Mouse (Mus musculus) E14TG2a.4 (cell line): Measurements from ENCODE around the gene Fus.

ENCODE experiments used
- H3K27me3 ChIP-seq: 2 replicates; pipeline ENCODE4 v1.6.1; 2014; ENCODE audit warnings: low read length, control low read depth; ENCODE audit not compliant: insufficient read depth
- H3K36me3 ChIP-seq: 2 replicates; pipeline ENCODE4 v1.6.1; 2014; ENCODE audit warnings: low read length, control low read depth; ENCODE audit not compliant: insufficient read depth
- H3K4me1 ChIP-seq: replicated peaks from 2 replicates; pipeline ENCODE4 v1.6.1; 2014; ENCODE audit warnings: low read depth, low read length, control low read depth
- H3K4me3 ChIP-seq: replicated peaks from 2 replicates; pipeline ENCODE4 v1.5.1; 2014; ENCODE audit warnings: mild to moderate bottlenecking, low read length
- H3K9me3 ChIP-seq: 2 replicates; pipeline ENCODE4 v1.6.1; 2014; ENCODE audit warnings: low read length, control low read depth
- CTCF ChIP-seq: conservative IDR thresholded peaks from 2 replicates; pipeline ENCODE4 v1.5.1; 2014; ENCODE audit warnings: low read length
- NANOG ChIP-seq: IDR thresholded peaks from 2 replicates; pipeline ENCODE4 v1.6.1; 2014; ENCODE audit warnings: borderline replicate concordance, low read length, mixed read lengths
- POU5F1 ChIP-seq: IDR thresholded peaks from 2 replicates; pipeline ENCODE4 v1.6.1; 2014; ENCODE audit warnings: low read length, borderline replicate concordance

The Fus gene

DNA sequence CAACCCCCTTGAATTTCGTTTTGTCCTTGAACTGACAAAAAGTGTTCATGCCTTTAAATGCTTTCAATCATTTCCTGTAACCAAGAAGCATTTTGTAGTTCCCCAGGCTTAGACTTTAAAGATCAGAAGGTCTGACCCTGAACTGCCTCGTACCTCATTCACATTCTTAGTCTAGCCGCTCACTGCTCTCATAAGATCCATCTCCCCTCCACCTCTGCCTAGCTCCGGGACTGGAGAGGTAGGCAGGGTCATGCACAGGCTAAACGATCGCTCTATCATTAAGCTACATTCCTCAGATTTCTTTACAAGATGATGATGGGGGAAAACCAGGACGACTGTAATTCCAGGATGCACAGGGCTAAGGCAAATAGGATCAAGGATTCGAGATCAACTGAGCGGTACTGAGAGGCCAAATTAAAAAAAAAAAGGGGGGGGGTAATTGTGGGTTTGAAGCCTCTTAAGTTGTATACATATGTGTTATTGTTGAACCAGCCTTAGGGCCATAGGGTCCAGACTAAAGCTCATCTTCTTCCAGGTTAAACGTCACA, 812 bp upstream of the Fus start:
- Histone ChIP-seq H3K4me1 (peaks cover 37% of the 10 kb centered on the region), H3K27me3 (no peaks in the 10 kb centered on the region), H3K36me3 (peaks cover 32% of the 10 kb centered on the region), H3K4me3 (peak overlapping the region; percentile 99), H3K9me3 (no peaks in the 10 kb centered on the region)
- TF ChIP-seq POU5F1 (no peak), NANOG (no peak), CTCF (no peak)

DNA sequence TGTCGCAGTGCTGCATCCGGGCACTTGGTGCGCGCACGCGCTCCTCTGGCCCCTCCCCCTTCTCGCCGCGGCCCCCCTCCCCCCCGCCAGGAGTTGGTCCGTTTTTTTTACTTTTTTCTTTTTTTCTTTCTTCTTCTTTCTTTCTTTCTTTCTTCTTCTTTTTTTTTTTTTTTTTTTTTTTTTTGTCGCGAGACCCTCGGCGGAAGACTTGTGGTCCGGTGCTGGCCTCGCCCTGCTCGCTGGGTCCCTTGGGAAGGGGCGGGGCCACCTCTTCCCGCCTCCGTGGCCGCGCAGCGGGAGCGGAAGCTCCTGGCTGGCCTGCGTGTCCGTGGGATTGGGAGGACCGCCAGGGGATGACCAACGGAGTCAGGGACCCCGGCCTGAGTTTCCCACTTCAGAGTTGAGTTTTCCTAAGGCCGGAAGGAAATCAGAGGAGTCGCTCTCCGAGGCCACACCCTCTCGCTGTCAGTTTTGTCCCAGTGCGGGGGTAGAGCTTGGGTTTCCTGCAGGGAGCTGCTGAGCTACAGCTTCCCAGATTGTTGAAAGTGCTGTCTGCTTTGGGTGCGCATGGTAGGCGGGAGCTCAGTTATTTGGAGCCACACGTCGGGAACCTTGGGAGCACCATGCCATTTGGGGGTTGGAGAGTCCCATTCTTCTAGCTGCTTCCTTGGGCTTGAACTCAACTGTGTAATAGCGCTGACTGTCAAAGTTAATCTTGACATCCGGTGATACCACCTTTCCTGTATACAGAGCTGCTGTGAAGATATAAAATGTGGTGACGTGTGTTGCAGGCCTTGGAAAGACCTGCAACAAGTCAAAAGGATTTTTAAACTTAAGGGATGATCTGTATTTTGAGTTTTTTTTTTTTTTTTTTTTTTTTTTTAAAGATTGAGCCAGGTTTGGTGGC, 918 bp downstream of the Fus start:
- Histone ChIP-seq H3K36me3 (peaks cover 50% of the 10 kb centered on the region), H3K4me3 (peak overlapping the region; percentile 99), H3K9me3 (no peaks in the 10 kb centered on the region), H3K4me1 (peaks cover 54% of the 10 kb centered on the region), H3K27me3 (no peaks in the 10 kb centered on the region)
- TF ChIP-seq NANOG (no peak), POU5F1 (no peak), CTCF (no peak)

DNA sequence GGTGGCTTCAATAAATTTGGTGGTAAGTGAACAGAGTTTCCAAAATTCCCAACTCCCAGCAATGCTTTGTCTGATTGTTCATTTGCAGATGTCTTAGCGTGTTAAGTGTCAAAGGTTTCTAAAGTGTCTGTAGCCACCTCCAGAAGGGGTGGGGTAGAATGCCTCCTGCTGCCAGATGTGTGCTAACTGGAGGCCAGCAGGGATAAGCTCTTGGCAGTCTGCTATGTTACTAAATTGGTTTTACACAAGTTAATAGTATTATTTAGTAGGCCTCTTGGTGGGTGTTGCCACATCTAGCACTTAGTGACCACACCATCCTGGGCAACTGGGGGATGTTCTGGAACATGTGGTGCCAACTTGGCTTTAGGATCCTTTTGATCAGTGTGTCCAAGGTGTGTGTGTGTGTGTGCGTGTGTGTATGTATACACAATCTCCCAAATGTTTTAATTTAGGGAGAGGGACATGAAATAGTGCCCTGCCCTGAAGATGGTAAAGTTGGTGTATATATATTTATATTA, 7.2 kb downstream of the Fus start:
- Histone ChIP-seq H3K27me3 (no peaks in the 10 kb centered on the region), H3K4me3 (no peak overlapping the region), H3K9me3 (no peaks in the 10 kb centered on the region), H3K4me1 (peaks cover 67% of the 10 kb centered on the region), H3K36me3 (peaks cover 100% of the 10 kb centered on the region)
- TF ChIP-seq NANOG: no peak
- TF ChIP-seq POU5F1: no peak
- no peak for TF ChIP-seq CTCF

DNA sequence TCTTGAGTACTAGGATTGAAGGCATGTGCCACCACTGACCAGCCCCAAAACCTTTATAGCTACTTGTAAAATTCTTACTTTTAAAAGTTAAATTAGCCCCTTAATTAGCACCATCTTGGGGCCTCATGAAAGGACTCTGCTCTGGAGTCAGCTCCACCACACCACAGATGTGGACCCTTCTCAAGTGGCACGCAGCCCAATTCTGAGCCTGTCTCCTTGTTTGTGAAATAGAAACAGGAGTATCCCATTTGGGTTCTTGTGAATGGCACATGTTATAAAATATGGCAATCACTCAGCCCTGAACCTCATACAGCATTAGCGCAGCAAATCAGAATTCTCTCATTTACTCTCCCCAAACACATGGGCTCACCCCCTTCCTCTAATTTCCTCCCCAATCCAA, 11.6 kb downstream of the Fus start:
- H3K27me3 ChIP-seq: no peaks in the 10 kb centered on the region
- peaks cover 29% of the 10 kb centered on the region for H3K4me1 ChIP-seq
- H3K4me3 ChIP-seq: no peak overlapping the region
- TF ChIP-seq POU5F1: no peak
- TF ChIP-seq CTCF: no peak
- TF ChIP-seq NANOG: no peak
- no peaks in the 10 kb centered on the region for H3K9me3 ChIP-seq
- H3K36me3 ChIP-seq: peaks cover 100% of the 10 kb centered on the region

DNA sequence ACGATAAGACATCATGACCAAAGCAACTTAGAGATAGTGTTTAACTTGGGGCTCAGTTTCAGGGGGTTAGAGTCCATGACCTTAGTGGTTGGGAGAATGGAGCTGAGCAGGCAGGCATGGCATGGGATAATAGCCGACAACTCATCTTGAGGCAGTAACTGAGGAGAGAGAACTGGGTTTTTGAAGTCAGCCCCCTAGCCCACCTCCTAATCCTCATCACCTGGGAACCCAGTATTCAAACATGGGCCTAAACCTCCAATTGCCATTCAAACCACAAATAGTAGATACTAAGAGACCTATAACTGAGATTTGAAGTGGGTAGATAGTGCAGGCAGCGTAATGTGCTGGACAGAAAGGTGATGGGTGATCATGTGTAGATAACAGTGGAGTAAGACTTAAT, 13.3 kb downstream of the Fus start:
- no peaks in the 10 kb centered on the region for H3K9me3 ChIP-seq
- no peak overlapping the region for H3K4me3 ChIP-seq
- H3K27me3 ChIP-seq: no peaks in the 10 kb centered on the region
- peaks cover 100% of the 10 kb centered on the region for H3K36me3 ChIP-seq
- peaks cover 12% of the 10 kb centered on the region for H3K4me1 ChIP-seq
- TF ChIP-seq CTCF: no peak
- no peak for TF ChIP-seq POU5F1

DNA sequence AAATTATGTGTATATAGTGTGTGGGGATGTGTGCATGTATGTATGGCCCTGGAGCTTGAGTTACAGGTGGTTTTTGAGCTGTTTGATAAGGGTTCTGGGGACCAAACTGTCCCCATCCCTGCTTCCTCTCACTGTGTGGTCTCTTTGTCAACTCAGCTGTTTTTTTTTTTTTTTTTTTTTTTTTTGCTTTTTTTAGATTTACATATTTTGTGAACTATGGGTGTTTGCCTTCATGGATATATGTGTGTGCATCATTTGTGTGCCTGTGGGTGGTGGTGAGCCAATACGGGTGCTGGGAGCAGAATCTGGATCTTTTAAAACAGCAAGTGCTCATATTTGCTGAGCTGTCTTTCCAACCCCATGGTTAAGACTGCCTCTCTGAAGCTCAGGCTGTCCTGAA, 21.6 kb downstream of the Fus start:
- Histone ChIP-seq H3K4me1 (peaks cover 55% of the 10 kb centered on the region), H3K9me3 (no peaks in the 10 kb centered on the region), H3K27me3 (no peaks in the 10 kb centered on the region), H3K4me3 (no peak overlapping the region), H3K36me3 (peaks cover 90% of the 10 kb centered on the region)
- TF ChIP-seq POU5F1 (no peak), NANOG (no peak), CTCF (no peak)

DNA sequence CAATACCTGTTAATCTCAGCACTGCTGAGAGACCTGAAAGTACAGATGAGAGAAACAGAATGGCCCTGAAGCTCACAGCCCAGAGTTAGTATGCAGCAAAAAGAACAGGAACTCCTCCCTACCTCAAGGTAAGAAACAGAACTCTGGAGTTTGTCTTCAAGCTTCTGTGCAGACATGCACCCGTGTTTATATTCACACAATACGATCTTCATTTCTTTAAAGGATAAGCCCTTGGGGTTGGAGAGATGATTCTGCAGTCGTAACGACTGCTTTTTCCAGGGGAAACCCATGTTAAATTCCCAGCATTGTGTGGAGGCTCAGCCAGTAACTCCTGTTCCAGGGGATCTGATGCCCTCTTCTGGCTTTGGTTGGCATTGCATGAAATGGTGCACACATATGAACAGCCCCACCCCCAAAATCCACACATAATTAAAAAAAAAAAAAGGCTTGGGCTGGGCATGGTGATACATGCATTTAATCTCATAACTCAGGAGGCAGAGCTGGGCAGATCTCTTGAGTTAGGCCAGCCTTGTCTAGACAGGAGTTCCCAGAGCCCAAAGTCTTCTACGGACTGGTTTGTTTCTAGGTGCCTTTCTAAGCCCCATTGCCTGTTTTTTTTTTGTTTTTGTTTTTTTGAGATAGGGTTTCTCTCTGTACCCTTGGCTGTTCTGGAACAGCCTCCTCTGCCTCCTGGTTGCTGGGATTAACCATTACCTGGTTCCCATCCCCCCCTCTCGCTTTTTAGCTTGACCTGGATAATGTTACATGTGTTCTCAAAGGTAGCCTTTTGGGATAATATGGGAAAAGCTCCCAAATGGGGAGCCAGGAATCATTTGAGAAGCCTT, 24.6 kb downstream of the Fus start:
- Histone ChIP-seq H3K4me3 (peak overlapping the region; percentile 78), H3K9me3 (no peaks in the 10 kb centered on the region), H3K36me3 (peaks cover 61% of the 10 kb centered on the region), H3K27me3 (no peaks in the 10 kb centered on the region), H3K4me1 (peaks cover 66% of the 10 kb centered on the region)
- TF ChIP-seq NANOG (no peak), CTCF (peak; percentile 80), POU5F1 (no peak)
